Mouse (Mus musculus) MEL (cell line): ENCODE measurements at regions not wholly inside any gene's neighbourhood (a gene's known extent, or its start where the extent isn't known, plus 50 kb on each side); places are given as distances from the start of the nearest gene placed in this dataset.
A peak's percentile ranks its signal among the peaks of the same experiment; 100 is the strongest.

Experiments
- DNase-seq: peaks from one replicate; pipeline ENCODE4 v3.0.0; 2011; ENCODE audit warnings: low read depth, low spot score
- H3K27ac ChIP-seq: 2 replicates; pipeline ENCODE4 v1.5.1; 2012; ENCODE audit warnings: low read depth, mild to moderate bottlenecking, control low read depth, low read length, moderate library complexity; ENCODE audit not compliant: control insufficient read depth
- H3K27me3 ChIP-seq, 2 experiments: fragments of 150-350 bp in 1 of 2; sonication (generic) in 1 of 2; 2 replicates each; pipeline ENCODE4 v1.6.1; 2012; ENCODE audit warnings: low read length in 2 of 2, mild to moderate bottlenecking in 2 of 2, improper control_type of control experiment in 1 of 2, moderate library complexity in 1 of 2; ENCODE audit not compliant: insufficient read depth in 2 of 2, control insufficient read depth in 1 of 2
- H3K36me3 ChIP-seq, 2 experiments: 2 replicates each; pipeline ENCODE4 v1.6.1; 2012 to 2014; ENCODE audit warnings: low read length in 2 of 2, improper control_type of control experiment in 1 of 2, inconsistent platforms in 1 of 2, mild to moderate bottlenecking in 1 of 2; ENCODE audit not compliant: insufficient read depth in 2 of 2, control insufficient read depth in 1 of 2
- H3K4me1 ChIP-seq, 2 experiments: fragments of 150-350 bp in 1 of 2; sonication (generic) in 1 of 2; 2 replicates each; pipeline ENCODE4 v1.6.1; 2012; ENCODE audit warnings: low read length in 2 of 2, improper control_type of control experiment in 1 of 2, mild to moderate bottlenecking in 1 of 2; ENCODE audit not compliant: insufficient read depth in 2 of 2, control insufficient read depth in 1 of 2
- H3K4me3 ChIP-seq, 2 experiments: fragments of 150-350 bp in 1 of 2; sonication (generic) in 1 of 2; 2 replicates each; pipeline ENCODE4 v1.5.1; 2012; ENCODE audit warnings: low read depth in 2 of 2, low read length in 2 of 2, mild to moderate bottlenecking in 2 of 2, moderate library complexity in 2 of 2, control low read depth in 1 of 2, improper control_type of control experiment in 1 of 2; ENCODE audit not compliant: control insufficient read depth in 1 of 2, insufficient read depth in 1 of 2
- H3K79me2 ChIP-seq: 2 replicates; pipeline ENCODE4 v1.6.1; 2012; ENCODE audit warnings: mild to moderate bottlenecking, low read length, moderate library complexity; ENCODE audit not compliant: control insufficient read depth, poor library complexity, insufficient read depth
- H3K9ac ChIP-seq: 2 replicates; pipeline ENCODE4 v1.6.1; 2012; ENCODE audit warnings: low read depth, mild to moderate bottlenecking, control low read depth, low read length, moderate library complexity; ENCODE audit not compliant: control insufficient read depth, poor library complexity, severe bottlenecking
- H3K9me3 ChIP-seq: fragments of 150-350 bp; sonication (generic); replicated peaks from 2 replicates; pipeline ENCODE4 v1.6.1; 2012; ENCODE audit warnings: mild to moderate bottlenecking, low read length, improper control_type of control experiment, moderate library complexity; ENCODE audit not compliant: insufficient read depth
- BHLHE40 ChIP-seq: IDR thresholded peaks from 2 replicates; pipeline ENCODE4 v1.6.1; 2012; ENCODE audit warnings: low read depth, mild to moderate bottlenecking, inconsistent platforms, low read length, improper control_type of control experiment, borderline replicate concordance
- CHD1 ChIP-seq: IDR thresholded peaks from 2 replicates; pipeline ENCODE4 v1.6.1; 2012; ENCODE audit warnings: low read depth, mild to moderate bottlenecking, inconsistent platforms, low read length, improper control_type of control experiment
- CHD2 ChIP-seq: IDR thresholded peaks from 2 replicates; pipeline ENCODE4 v1.6.1; 2011; ENCODE audit warnings: low read length, improper control_type of control experiment
- CTCF ChIP-seq, 3 experiments: IDR thresholded peaks in 2 of 3; conservative IDR thresholded peaks in 1 of 3; 2 replicates each; pipeline ENCODE4 v1.5.1; 2011 to 2012; ENCODE audit warnings: low read length in 3 of 3, low read depth in 2 of 3, mild to moderate bottlenecking in 2 of 3, improper control_type of control experiment in 1 of 3, inconsistent platforms in 1 of 3, mixed read lengths in 1 of 3, moderate library complexity in 1 of 3; ENCODE audit not compliant: control insufficient read depth in 1 of 3, insufficient read depth in 1 of 3, poor library complexity in 1 of 3, severe bottlenecking in 1 of 3
- E2F4 ChIP-seq: IDR thresholded peaks from 2 replicates; pipeline ENCODE4 v1.6.1; 2011; ENCODE audit warnings: low read depth, low read length, improper control_type of control experiment, borderline replicate concordance
- ELF1 ChIP-seq: IDR thresholded peaks from 2 replicates; pipeline ENCODE4 v1.6.1; 2014; ENCODE audit warnings: low read depth, mild to moderate bottlenecking, inconsistent platforms, low read length, improper control_type of control experiment, moderate library complexity
- GATA1 ChIP-seq: IDR thresholded peaks from 2 replicates; pipeline ENCODE4 v1.6.1; 2011; ENCODE audit warnings: low read depth, low read length, improper control_type of control experiment
- JUND ChIP-seq: IDR thresholded peaks from 2 replicates; pipeline ENCODE4 v1.6.1; 2011; ENCODE audit warnings: low read depth, mild to moderate bottlenecking, improper control_type of control experiment, low read length
- KAT2A ChIP-seq: conservative IDR thresholded peaks from 2 replicates; pipeline ENCODE4 v1.6.1; 2012; ENCODE audit warnings: low read depth, low read length, improper control_type of control experiment, inconsistent platforms
- MAFK ChIP-seq: IDR thresholded peaks from 2 replicates; pipeline ENCODE4 v1.6.1; 2011; ENCODE audit warnings: low read depth, mild to moderate bottlenecking, low read length, improper control_type of control experiment, borderline replicate concordance
- MAZ ChIP-seq: IDR thresholded peaks from 2 replicates; pipeline ENCODE4 v1.6.1; 2012; ENCODE audit warnings: low read depth, mild to moderate bottlenecking, inconsistent platforms, low read length, improper control_type of control experiment
- MXI1 ChIP-seq: IDR thresholded peaks from 2 replicates; pipeline ENCODE4 v1.6.1; 2011; ENCODE audit warnings: mild to moderate bottlenecking, low read depth, low read length, improper control_type of control experiment
- MYC ChIP-seq: IDR thresholded peaks from 2 replicates; pipeline ENCODE4 v1.6.1; 2011; ENCODE audit warnings: low read depth, mild to moderate bottlenecking, low read length, improper control_type of control experiment, moderate library complexity
- NELFE ChIP-seq: IDR thresholded peaks from 2 replicates; pipeline ENCODE4 v1.6.1; 2011; ENCODE audit warnings: low read depth, low read length, improper control_type of control experiment
- POLR2AphosphoS2 ChIP-seq: IDR thresholded peaks from 2 replicates; pipeline ENCODE4 v1.6.1; 2011; ENCODE audit warnings: low read length, improper control_type of control experiment
- POLR2AphosphoS5 ChIP-seq: IDR thresholded peaks from 2 replicates; pipeline ENCODE4 v1.6.1; 2012; ENCODE audit warnings: low read depth, borderline replicate concordance, mild to moderate bottlenecking, inconsistent platforms, low read length, moderate library complexity, mixed read lengths
- RCOR1 ChIP-seq: IDR thresholded peaks from 2 replicates; pipeline ENCODE4 v1.6.1; 2012; ENCODE audit warnings: low read depth, mild to moderate bottlenecking, inconsistent platforms, low read length, improper control_type of control experiment
- SIN3A ChIP-seq: IDR thresholded peaks from 2 replicates; pipeline ENCODE4 v1.6.1; 2012; ENCODE audit warnings: low read length, improper control_type of control experiment, inconsistent platforms
- TCF12 ChIP-seq: IDR thresholded peaks from 2 replicates; pipeline ENCODE4 v1.6.1; 2014; ENCODE audit warnings: low read depth, mild to moderate bottlenecking, inconsistent platforms, low read length, improper control_type of control experiment, moderate library complexity
- USF1 ChIP-seq: IDR thresholded peaks from 2 replicates; pipeline ENCODE4 v1.6.1; 2014; ENCODE audit warnings: low read depth, mild to moderate bottlenecking, inconsistent platforms, low read length, improper control_type of control experiment, moderate library complexity
- ZC3H11A ChIP-seq: IDR thresholded peaks from 2 replicates; pipeline ENCODE4 v1.6.1; 2012; ENCODE audit warnings: low read depth, mild to moderate bottlenecking, inconsistent platforms, low read length, improper control_type of control experiment
- ZKSCAN1 ChIP-seq: IDR thresholded peaks from 2 replicates; pipeline ENCODE4 v1.6.1; 2012; ENCODE audit warnings: low read depth, mild to moderate bottlenecking, inconsistent platforms, low read length, improper control_type of control experiment, moderate library complexity

GRCm38 (mm10) chr10:16706976-16707375 is 1016.0 kb upstream of the Cited2 start:
- Histone ChIP-seq H3K79me2 (no peaks in the 10 kb centered on the region), H3K27me3 (no peaks in the 10 kb centered on the region), H3K9me3 (no peaks in the 10 kb centered on the region)
- TF ChIP-seq USF1 (no peak), BHLHE40 (no peak)
- TF ChIP-seq, all 39 proteins: peak for 0
- Histone ChIP-seq H3K4me1 (no peaks in the 10 kb centered on the region), H3K36me3 (no peaks in the 10 kb centered on the region), H3K4me3 (no peak overlapping the region), H3K9ac (no peak overlapping the region), H3K27ac (no peak overlapping the region)
- no peak for DNase-seq

DNA sequence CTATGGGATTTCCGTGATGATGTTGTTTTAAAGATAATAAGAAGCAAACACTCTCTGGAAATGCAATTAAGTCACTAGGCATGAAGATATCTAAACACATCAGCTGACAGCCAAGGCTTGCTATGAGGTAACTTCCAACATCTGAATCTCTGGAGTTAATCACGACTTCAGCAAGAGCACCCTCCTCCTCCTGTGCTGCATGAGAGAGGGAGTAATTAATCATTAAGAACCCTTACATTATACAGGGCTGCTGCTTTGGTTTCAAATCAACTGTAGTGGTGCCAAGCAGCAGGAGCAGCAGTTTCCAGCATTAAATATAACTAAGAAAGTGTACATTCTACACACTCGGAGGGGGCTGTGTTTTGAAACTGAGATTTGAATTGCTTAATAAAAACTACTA is 1009.9 kb upstream of the Cited2 start:
- Histone ChIP-seq H3K27ac (no peak overlapping the region), H3K4me1 (no peaks in the 10 kb centered on the region), H3K79me2 (no peaks in the 10 kb centered on the region), H3K4me3 (no peak overlapping the region), H3K36me3 (no peaks in the 10 kb centered on the region), H3K9ac (no peak overlapping the region), H3K27me3 (no peaks in the 10 kb centered on the region), H3K9me3 (no peaks in the 10 kb centered on the region)
- TF ChIP-seq CTCF (IDR thresholded peaks at IDR 0.05 in 2 of 3, conservative IDR thresholded peaks at IDR 0.05 in 1 of 3; ENCODE audit: control insufficient read depth in 1 of 3, insufficient read depth in 1 of 3, low read depth in 2 of 3, low read length in 3 of 3, poor library complexity in 1 of 3, severe bottlenecking in 1 of 3) = no peak
- no peak for TF ChIP-seq BHLHE40
- DNase-seq = no peak

DNA sequence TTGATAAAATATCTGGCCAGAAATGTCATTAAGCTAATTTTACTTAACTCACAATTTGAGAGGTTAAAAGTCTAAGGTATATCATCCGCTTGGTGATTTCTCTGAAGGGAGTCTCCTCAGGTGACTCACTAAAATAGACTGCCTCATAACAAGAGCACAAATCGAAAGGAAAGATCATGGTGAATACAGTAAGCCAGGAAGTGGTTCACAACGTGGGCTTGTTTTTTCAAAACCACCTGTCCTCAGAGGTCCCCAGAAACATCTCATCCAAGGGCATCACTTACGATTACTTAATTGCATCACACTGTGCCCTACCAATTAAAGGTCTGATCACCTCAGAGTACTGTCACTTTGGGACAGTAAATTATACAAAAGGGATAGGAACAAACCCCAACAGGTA is 1009.0 kb upstream of the Cited2 start:
- no peaks in the 10 kb centered on the region for H3K4me1 ChIP-seq
- H3K79me2 ChIP-seq = no peaks in the 10 kb centered on the region
- no peak overlapping the region for H3K27ac ChIP-seq
- no peak overlapping the region for H3K9ac ChIP-seq
- H3K27me3 ChIP-seq = no peaks in the 10 kb centered on the region
- H3K9me3 ChIP-seq = no peaks in the 10 kb centered on the region
- H3K4me3 ChIP-seq = no peak overlapping the region
- DNase-seq = no peak
- no peaks in the 10 kb centered on the region for H3K36me3 ChIP-seq
- TF ChIP-seq NELFE (no peak), MYC (no peak)
- TF ChIP-seq, all 39 proteins: peak for 0

DNA sequence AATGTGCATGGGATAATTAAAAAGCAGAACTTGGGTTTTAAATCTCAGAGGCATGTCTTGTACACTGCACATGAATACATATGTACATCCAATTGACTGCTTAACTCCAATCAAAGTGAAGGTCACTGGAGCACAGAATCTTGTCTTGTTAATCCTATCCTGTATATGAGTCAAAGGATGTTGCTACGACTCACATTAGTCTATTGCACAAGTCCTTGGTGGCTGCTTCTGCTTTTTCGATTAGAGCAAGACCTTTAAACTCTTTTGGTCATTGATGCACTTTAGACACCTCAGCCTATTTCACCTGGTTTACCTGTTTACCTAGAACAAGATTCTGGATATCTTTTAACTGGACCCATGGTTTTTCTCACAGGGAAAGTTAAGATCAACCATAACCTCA is 1008.5 kb upstream of the Cited2 start:
- Histone ChIP-seq H3K4me3 (no peak overlapping the region), H3K27ac (no peak overlapping the region), H3K9ac (no peak overlapping the region), H3K79me2 (no peaks in the 10 kb centered on the region), H3K27me3 (no peaks in the 10 kb centered on the region), H3K36me3 (no peaks in the 10 kb centered on the region), H3K4me1 (no peaks in the 10 kb centered on the region), H3K9me3 (no peaks in the 10 kb centered on the region)
- TF ChIP-seq CTCF (IDR thresholded peaks at IDR 0.05 in 2 of 3, conservative IDR thresholded peaks at IDR 0.05 in 1 of 3; ENCODE audit: control insufficient read depth in 1 of 3, insufficient read depth in 1 of 3, low read depth in 2 of 3, low read length in 3 of 3, poor library complexity in 1 of 3, severe bottlenecking in 1 of 3) = no peak
- TF ChIP-seq CHD1 = no peak
- no peak for TF ChIP-seq RCOR1
- no peak for TF ChIP-seq ZC3H11A
- TF ChIP-seq POLR2AphosphoS5 = no peak
- TF ChIP-seq MAFK = no peak
- TF ChIP-seq KAT2A = no peak
- no peak for TF ChIP-seq GATA1
- no peak for TF ChIP-seq E2F4
- no peak for TF ChIP-seq ELF1
- no peak for TF ChIP-seq ZKSCAN1
- TF ChIP-seq MXI1 = no peak
- no peak for TF ChIP-seq POLR2AphosphoS2
- TF ChIP-seq SIN3A = no peak
- no peak for TF ChIP-seq JUND
- no peak for TF ChIP-seq TCF12
- TF ChIP-seq MAZ = no peak
- no peak for TF ChIP-seq USF1
- TF ChIP-seq CHD2 = no peak
- DNase-seq = peak; percentile 12
